Mouse (Mus musculus) 3134 (cell line): ENCODE measurements around the gene Fstl4.

Experiments used
- DNase-seq: peaks from one replicate; pipeline ENCODE4 v3.0.0-alpha.2; 2011; ENCODE audit warnings: low spot score; ENCODE audit not compliant: insufficient read length; ENCODE audit errors: extremely low read depth

The Fstl4 gene

DNA sequence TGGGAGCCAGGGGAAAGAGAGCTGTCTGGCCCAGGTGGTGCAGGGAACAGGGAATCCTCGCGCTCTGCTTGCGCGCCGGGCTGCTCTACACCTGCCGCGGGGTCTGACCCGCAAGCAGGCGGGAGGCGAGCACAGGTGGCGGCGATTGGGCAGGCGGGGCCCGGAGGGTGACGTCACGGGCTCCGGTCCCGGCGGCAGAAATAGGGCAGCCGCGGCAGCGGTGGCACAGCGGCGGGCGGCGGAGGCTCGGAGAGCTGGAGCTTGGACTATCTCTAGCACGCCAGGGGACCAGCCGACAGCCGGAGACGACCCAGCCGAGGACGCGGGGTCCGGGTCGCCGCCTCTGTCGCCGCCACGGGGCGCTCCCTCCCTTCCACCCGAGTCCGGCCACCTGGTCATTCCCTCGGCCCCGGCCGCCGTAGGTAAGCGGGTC lies at the start of gene Fstl4:
Gene Fstl4, plus strand, starts transcription at position 174 of the 433 bp plus-strand sequence.
- no peak for DNase-seq

GRCm38 (mm10) chr11:52718570-52718969 lies 45.9 kb upstream of the Fstl4 start:
- no peak for DNase-seq

DNA sequence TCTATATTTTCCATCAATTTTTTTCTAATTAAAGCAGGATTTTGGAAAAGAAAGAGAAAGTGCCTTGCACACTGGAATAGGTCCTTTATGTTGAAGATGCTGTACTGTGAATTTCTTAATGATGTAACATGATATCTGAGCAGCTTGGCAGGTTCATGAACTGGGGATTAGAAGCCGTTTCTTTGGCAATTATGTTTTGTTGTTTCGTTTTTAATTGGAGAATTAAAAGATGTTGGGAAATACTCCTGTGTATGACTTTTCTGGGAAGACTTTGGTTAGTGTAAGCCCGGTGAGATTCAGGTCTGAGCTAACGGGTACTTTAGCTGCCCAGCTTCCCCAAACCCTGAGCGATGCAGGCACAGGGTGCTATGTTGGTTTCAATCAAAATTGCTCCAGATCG lies 43.3 kb upstream of the Fstl4 start:
- DNase-seq = no peak

GRCm38 (mm10) chr11:52722706-52723105 lies 41.7 kb upstream of the Fstl4 start:
- no peak for DNase-seq

DNA sequence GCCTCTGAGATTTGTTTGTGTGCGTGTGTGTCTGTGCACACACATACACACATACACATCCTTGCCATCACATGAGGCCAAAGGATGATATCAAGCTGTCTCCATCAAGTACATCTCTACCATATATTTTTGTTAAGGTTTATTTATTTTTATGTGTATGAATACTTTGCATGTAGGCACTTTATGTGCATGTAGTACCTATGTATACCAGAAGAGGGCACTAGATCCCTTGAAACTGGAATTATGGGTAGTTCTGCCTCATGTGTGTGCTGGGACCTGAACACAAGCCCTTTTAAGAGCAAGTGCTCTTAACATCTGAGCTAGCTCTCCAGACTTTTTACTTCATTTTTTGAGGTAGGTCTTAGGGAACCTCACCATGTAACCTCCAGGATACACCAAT lies 38.4 kb upstream of the Fstl4 start:
- no peak for DNase-seq

DNA sequence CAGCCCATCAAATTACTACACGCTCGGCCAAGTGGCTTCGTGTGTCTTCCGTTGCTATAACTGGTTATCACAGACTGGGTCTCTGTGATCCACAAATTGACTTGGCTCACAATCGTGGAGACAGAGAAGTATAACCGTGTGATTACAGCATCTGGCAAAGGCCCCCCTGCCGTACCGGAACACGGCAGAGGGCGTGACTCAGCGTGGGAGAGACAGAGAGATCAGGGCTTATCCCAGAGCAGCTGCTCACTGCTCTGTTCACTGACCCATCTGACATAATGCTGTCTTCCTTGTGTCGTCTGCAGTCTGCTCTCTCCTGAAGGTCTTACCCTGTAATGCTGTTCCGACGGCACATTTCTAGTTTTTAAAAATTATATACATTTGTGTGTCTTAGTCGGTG lies 36.0 kb upstream of the Fstl4 start:
- DNase-seq = no peak

- DNase-seq = no peak
These were observed 34.5 kb upstream of the Fstl4 start for GRCm38 (mm10) chr11:52729890-52730289.

- no peak for DNase-seq
These were observed 32.5 kb upstream of the Fstl4 start for GRCm38 (mm10) chr11:52731979-52732378.

GRCm38 (mm10) chr11:52734493-52735195 lies 29.8 kb upstream of the Fstl4 start:
- DNase-seq = no peak

DNA sequence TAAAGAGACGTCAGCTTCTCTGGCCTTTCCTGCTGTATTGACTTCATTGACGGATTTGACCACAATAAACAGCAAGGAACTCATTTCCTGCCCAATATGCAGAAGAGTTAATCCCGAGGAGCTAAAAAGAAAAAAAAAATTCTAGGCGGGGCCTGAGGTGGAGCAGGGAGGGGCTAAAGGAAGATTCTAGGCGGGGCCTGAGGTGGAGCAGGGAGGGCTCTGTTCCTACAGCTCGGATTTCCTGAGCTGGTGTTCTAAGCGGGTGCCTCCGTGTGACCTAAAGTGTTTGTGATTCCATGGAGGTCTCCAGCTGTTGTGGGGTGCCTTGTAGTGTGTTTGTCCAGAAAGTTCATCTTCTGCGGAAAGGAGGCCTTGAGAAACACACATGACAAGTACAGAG lies 25.2 kb upstream of the Fstl4 start:
- no peak for DNase-seq

DNA sequence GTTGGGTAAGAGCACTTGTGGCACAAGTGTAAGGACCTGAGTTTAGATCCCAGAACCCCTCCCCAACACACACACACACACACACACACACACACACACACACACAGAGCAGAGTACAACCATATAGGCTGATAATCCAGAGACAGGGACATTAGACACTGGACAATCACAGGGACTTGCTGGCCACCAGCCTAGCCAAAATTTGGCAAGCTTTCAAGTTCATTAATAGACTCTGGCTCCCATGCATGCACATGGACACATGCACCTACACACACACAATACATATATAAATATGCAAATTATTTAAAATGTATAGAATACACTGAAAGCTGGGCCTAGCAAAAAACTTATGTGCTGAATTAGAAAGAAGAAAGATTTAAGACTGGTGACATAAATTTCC lies 24.0 kb upstream of the Fstl4 start:
- no peak for DNase-seq

- no peak for DNase-seq
These were observed 20.5 kb upstream of the Fstl4 start for GRCm38 (mm10) chr11:52743956-52744355.

DNA sequence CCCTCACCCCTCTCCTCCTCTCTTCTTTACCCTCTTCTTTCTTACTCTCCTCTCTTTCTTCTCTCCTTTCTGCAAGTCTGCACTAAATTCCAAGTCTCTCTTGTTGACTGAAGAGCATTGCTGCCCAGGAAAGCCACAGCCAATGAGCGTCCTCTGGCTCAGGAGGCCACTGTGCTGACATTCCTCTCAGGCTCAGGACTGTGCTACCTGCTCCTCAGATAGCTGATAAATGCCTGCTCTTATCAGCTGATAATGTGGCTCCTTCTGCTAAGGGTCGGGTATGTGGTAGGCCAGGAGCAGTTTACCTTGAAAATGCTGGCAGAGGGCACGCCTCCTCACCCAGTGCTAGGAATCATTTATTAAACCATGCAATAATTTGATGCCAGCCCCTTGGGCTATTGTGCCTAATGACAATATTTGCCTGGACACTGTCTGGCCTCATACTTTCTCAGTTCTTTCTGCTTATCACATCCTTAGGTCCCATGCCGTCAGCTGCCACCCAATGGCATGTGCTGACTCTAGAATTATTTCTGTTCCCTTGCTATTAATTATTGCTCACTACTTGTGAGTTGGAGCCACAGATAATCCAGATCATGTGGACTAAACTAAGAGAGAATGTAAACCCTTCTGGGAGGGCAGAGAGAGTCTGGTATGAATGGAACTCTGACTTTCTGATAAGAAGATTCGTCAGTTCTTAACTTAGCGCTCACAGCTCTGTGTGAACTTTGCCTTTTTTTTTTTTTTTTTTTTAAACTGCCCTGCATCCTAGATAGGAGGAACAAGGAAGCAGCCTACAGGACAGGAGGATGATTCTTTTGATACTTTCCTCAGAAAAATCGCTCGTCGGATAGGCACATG lies 19.6 kb upstream of the Fstl4 start:
- DNase-seq = no peak

DNA sequence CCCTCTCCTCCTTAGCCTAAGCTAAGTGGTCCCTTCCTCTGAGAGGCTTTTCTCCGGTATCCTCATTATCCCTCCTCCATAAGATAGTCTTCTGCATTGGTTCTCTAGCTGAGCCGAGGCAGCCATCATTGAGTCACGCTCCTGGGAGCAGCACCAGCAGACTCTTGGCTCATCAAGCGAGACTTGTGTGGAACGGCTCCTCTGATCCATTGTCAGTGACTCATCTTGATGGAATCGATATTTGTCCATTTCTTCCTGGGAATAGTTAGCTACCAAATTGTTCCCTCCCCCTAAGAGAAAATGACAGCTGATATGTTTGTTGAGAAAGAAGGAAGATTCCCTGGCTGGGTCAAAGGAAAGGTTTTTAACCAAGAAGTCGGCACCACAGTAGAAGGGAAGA lies 17.2 kb upstream of the Fstl4 start:
- DNase-seq = no peak

DNA sequence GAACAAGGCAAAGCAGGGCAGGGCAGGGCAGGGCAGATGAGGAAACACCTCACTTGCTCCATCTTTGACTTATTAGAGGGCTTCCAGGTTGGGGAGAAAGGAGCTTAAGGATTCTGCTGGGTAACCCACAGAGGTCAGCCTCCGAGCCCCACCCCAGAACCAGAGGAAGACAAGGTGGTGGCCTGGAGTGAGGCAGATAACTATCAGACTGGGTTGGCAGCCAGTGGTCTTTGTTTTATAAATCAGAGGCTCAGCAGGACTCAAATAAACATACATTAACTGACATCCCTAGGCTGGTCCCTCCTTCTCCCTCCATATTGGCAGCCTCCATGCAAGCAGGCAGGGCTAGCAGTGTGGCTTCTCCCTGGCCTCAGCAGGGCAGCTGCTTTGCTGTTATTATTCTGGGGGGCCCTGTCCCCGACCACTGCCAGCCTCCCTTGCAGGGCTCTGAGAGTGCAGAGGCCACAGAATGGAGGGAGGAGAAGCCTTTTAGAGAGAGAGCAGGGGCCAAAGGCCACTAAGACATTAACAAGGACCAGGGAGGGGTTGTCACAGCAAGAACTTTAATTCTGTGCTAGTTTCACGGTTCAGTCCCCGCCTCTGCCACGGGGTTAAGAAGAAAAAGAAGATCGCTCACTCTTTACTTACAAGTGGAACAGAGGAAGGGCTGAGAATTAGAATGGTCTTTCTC lies 16.5 kb upstream of the Fstl4 start:
- no peak for DNase-seq

GRCm38 (mm10) chr11:52749988-52750387 lies 14.4 kb upstream of the Fstl4 start:
- no peak for DNase-seq

- no peak for DNase-seq
These were observed 11.9 kb upstream of the Fstl4 start for GRCm38 (mm10) chr11:52752524-52752923.

DNA sequence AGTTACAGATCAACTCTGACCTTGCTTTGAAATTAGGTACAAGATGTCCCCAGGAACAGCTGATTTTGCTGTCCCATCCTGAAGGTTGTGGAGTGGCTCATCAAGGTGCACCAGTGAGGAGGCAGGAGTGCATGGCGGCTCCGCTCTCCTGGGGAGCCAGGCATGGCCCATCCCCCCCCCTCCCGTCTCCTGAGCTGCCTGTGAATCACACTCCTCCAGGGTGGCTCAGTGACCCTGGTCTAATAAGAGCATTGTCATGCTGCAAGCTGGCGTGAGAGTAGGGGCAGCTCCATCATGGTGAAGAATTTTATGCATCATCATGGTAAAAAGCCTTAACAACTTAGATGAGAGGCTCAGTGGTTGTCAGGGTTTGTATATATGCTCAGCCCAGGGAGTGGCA lies 11.2 kb upstream of the Fstl4 start:
- no peak for DNase-seq

DNA sequence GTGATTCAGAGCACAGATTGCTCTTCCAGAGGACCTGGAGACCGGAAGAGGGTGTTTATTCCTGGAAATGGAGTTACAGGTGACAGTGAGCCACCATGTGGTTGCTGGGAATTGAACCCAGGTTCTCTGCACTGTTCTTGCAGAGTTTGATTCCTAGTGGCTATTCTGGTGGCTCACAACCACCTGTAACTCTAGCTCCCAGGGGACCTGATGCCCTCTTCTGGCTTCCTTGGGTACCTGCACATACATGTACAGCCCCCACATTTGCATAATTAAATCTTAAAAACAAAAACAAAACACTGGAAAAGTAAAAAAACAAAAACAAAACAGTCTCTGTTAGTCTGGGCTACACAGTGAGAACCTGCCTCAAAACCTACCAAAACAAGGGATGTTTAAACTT lies 2.6 kb upstream of the Fstl4 start:
- DNase-seq = no peak

GRCm38 (mm10) chr11:52764894-52765677 lies 652 bp downstream of the Fstl4 start:
- DNase-seq = no peak
